Mouse (Mus musculus) retina, embryonic 14.5 days (tissue): ENCODE data around the gene Phpt1.

Source experiments
- DNase-seq: peaks from one replicate; pipeline ENCODE4 v3.0.0-alpha.2; 2015; ENCODE audit warnings: low spot score

The Phpt1 gene

GRCm38 (mm10) chr2:25574579-25575431 lies at the start of gene Phpt1, which contains the start of gene Mamdc4:
Gene Phpt1, minus strand, starts transcription at chr2:25575224.
Gene Mamdc4, minus strand, starts transcription at chr2:25574845.
- DNase-seq, result peak; percentile 98

- peak; percentile 83 for DNase-seq
Observed at GRCm38 (mm10) chr2:25621229-25622200, 46.5 kb upstream of the Phpt1 start, which contains the start of gene Tmem141. Gene Tmem141, minus strand, starts transcription at chr2:25622005.

- no peak for DNase-seq
Observed at GRCm38 (mm10) chr2:25620852-25621228, 45.8 kb upstream of the Phpt1 start.

- DNase-seq, result no peak
Observed at GRCm38 (mm10) chr2:25620386-25620785, 45.4 kb upstream of the Phpt1 start.

GRCm38 (mm10) chr2:25617578-25617977 lies 42.6 kb upstream of the Phpt1 start, which contains the start of gene Ccdc183:
Gene Ccdc183, minus strand, starts transcription at chr2:25617678.
- no peak for DNase-seq

GRCm38 (mm10) chr2:25616398-25616797 lies 41.4 kb upstream of the Phpt1 start:
- DNase-seq, result no peak

DNA sequence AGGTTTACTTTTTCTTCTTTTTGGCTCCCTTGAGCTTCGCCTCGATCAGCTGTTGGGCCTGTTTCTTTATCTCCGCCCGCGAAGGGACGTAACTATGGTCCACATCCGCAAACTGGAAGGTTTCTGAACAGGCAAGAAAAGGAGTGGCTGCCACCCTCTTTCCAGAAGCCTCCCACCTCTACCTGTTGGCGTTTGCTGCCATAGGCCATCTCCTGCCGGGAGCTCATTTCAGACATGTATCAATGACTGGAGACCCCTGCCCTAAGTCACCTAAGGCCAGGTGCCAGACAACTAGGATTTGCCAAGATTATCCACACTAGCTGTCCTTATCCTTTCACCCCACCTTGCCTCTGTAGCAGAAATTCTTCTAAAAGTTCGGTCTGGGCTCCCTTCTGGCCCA lies 33.6 kb upstream of the Phpt1 start:
- DNase-seq, result no peak

DNA sequence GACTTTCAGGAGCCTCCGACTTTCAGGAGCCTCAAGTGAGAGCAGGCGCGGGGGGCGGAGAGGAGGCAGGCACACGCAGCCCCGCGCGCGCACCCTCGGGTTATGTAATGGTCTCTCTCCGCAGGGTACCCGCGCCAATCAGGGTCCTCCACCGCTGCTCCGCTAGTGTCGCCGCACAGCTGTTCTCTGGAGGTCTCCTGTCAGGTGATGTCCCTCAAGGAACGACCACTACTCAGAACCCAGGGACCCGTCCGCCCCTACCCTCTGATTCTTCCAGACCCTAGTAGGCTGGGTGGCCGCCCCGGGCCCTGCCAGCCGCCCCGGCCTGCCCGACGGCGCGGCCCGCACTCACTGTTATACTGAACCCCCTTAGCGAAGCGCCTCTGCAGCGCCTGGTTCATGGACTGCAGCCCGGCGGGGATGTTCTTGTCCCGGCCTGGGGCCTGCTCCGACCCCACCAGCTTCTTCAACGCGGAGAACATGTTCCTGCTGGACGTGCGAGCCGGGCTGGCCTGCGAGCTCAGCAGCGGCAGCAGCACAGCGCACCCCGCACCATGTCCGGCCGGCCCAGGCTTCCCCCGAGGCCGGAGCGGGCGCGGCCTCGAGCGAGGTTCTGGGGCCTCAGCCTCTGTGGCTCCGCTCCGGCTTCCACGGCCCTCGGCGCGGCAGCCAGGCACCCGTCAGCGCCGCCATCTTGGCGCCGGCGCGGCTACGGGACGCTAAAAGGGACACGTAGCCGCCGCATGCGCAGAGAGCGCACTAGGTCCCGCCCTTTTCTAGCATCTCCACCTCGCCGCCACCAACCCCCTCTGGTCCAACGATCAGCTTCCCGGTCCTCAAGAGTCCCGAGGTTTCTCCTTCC lies 33.0 kb upstream of the Phpt1 start, which contains the start of gene Rabl6:
Gene Rabl6, minus strand, starts transcription at position 761 of the 862 bp plus-strand sequence.
- peak; percentile 94 for DNase-seq

DNA sequence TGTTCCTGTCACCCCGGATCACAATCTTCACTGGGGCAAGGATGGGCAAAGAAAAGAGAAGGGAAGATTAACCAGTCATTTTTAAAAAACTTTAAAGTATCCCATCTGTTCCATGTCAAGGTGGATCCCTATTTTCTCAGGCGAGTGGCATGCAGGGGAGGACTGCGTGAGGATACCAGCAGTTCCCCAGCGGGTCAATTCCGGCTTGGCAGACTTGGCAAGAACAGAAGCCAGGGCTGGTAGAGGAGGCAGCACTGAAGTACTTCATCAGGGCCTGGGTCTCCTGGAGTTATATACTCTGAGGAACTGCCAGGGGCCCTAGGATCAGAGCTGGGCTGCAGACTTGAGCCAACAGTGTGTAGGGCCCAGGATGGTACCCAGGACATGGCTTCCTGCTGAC lies 27.5 kb upstream of the Phpt1 start:
- DNase-seq, result no peak

DNA sequence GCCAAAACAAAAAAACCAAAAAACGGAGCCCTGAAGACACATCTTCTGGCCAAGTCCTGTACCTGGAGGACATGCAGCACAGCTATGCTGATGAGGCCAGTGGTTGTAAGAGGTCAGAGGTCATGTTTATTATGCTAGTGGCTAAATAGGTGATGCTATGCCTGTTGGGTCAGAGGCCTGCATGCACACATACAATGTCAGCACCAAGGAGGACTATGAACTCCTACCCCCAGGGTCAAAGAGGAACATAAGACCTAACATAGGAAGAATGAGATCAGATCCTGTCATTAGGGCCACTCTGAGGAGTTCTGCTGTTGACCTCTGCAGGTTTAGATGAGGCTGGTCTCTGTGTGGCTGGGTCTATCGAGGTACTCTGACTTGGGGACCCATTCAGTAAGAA lies 25.0 kb upstream of the Phpt1 start:
- no peak for DNase-seq

DNA sequence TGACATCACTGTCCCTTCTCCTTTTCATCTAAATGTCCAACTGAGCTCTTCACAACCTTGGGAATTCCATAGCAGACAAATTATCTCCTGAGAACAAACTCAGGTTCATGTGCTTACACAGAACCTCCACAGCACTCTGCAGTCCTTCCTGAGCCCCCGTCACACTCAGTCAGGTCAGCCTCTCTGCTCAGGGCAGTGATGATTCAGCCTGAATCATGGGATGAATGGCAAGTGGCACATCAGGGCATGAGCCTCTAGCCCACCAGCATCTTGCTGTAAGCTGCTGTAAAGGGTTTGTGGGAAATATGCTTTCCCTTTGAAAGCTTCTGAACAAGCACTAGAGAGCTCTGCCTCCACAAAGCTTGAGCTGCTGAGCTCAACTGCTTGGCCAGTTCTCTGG lies 23.7 kb upstream of the Phpt1 start:
- DNase-seq, result no peak

DNA sequence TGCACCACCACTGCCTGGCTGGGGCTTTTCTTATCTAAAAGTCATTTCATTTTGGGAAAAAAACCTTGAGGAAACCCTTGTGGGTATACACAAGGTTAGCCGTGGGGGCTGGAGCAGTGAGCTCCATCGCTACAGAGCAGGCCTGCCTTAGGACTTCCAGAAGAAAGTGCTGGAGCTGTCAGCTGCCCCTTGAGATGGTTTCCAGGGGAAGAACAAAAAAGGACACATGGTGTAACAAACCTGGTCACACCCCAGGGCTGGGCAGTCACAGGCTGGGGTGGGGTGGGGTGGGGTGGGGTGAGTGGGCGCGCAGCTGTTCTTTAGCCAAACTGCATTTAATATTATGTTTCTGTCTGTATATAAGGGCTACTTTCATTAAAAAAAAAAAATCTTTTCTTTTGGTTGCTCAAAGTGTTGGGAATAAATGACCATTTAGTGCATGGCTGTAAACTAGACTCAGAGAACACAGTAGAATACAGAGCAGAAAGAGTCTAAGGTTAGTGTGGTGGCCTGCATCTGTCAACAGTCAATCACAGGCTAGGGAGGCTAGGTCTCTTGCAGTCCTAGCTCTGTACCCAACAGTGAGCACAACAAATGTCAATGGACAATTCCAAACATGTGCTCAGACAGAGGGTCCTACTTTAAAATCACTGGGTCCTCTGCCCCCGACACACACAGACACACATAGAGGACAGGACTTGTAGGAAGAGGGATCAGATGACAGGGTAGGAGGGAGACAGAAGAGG lies 21.9 kb upstream of the Phpt1 start:
- no peak for DNase-seq

- peak; percentile 31 for DNase-seq
Observed at GRCm38 (mm10) chr2:25591863-25592262, 16.8 kb upstream of the Phpt1 start.

- no peak for DNase-seq
Observed at GRCm38 (mm10) chr2:25588227-25588907, 13.3 kb upstream of the Phpt1 start.

DNA sequence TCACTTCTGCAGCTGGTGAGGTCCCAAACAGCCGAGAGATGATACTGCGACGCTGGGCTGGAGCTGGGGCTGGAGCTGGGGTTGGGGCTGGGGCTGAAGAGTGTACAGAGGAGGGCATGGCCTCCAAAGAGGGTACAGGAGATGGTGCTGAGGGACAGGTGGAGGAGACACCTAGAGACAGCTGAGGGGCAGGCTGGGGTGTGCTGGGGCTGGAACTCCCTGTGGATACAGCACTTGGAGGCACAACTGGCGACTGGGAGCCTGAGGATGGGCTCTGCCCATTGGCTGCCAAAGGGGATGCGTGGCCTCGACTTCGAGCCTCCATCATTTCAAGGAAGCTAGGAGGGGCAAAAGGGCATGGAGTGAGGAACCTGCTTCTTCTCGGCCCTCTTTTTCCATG lies 12.3 kb upstream of the Phpt1 start:
- DNase-seq, result no peak

DNA sequence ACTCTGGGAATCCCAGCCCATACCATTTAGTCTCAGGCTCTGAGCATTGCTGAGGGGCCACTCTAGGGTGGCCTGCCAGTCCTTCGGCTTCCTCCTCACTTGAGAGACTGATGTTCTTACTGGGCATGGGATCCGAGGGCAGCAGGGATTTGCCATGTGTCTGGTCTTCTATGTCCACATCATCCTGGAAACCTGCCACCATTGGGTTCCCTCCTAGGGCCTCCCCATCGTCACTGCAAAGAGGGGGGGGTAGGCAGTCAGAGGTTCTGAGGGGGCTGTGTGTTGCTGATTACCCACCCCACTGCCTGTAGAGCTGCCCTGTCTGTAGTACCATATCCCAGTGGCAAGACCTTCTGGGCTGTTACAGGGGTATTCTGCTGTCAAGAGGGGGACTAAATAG lies 10.6 kb upstream of the Phpt1 start:
- no peak for DNase-seq

- no peak for DNase-seq
Observed at GRCm38 (mm10) chr2:25584856-25585255, 9.8 kb upstream of the Phpt1 start.

DNA sequence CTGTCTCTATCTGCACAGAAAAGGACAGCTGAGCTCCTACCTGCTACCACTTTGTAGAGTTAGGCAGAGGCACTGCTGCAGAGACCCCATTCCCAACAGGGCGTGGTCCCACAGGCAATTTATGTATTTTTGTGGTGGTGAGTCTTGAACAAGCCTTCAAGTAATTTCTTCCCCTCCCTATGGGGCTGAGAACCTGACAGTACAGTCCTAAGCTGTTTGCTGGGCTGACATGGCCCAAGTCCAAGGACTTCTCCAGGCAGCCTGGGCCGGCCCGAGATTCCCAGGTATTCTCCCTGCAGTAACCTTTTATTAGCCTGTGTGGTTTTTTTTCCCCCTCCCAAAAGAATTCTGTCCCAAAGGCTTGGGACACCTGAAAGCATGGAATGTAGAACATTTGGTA lies 9.1 kb upstream of the Phpt1 start:
- no peak for DNase-seq

- DNase-seq, result no peak
Observed at GRCm38 (mm10) chr2:25583571-25583970, 8.5 kb upstream of the Phpt1 start.

- DNase-seq, result no peak
Observed at GRCm38 (mm10) chr2:25583120-25583481, 8.1 kb upstream of the Phpt1 start.
